In the genomic region with DNA sequence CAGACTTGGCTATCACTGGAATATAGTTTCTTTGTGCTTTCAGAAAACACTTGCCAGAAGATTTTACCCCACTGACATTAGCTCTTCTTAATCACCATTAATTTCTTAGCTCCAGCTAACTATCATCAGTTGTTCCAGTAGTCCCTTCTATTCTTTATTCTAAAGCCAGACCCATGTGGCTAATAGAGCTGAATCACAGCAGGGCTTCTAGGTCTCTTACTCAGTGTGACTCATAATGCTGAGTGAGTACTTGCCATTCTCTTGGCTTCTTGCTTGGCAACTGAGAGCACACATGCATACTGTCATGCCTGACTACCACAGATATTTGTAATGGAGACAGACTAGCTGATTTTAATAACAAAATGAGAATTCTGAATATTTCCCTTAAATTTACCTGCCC, we compare ENCODE assay signal across 23 mouse cellular contexts.
DNase-seq lines count a peak whose midpoint lies in the region; TF ChIP-seq lines count a peak whose summit lies in the region.
"Had no signal": no experiment of that assay in that cellular context is flagged by ENCODE, and none has a peak within 500 bp of the region (broad histone marks: within the 10 kb centered on the region; RNA-seq: fewer than 3 reads in every experiment).

No protein-coding gene starts in this region.

- TF ChIP-seq CTCF in cerebellum, adult 2 months (IDR thresholded peaks at IDR 0.05; ENCODE audit: borderline replicate concordance, insufficient read depth, low read depth, low read length), result no peak
- no peak for TF ChIP-seq CTCF in C2C12 (IDR thresholded peaks at IDR 0.05; ENCODE audit: control insufficient read depth, insufficient read depth, insufficient read length)

- H3K4me3 ChIP-seq in cerebellum, adult 2 months (replicated peaks; ENCODE audit: insufficient read depth, low read depth, low read length), result no peak overlapping the region
- no peak overlapping the region for H3K4me3 ChIP-seq in C2C12 (ENCODE audit: insufficient read depth, poor library complexity, severe bottlenecking)
- H3K4me3 ChIP-seq: embryonic facial prominence, embryonic 13.5 days; embryonic facial prominence, embryonic 15.5 days; erythroblast, embryonic 14.5 days; forebrain, embryonic 10.5 days; forebrain, embryonic 13.5 days; forebrain, embryonic 15.5 days had no signal

- no peaks in the 10 kb centered on the region for H3K27me3 ChIP-seq in cerebellum, adult 2 months (ENCODE audit: control insufficient read depth, insufficient read depth, low read length)
- no peaks in the 10 kb centered on the region for H3K27me3 ChIP-seq in C2C12 (ENCODE audit: control insufficient read depth, insufficient read depth, insufficient read length)
- H3K27me3 ChIP-seq: embryonic facial prominence, embryonic 13.5 days; embryonic facial prominence, embryonic 15.5 days; forebrain, embryonic 13.5 days; forebrain, embryonic 15.5 days; Patski had no signal

- H3K79me2 ChIP-seq in C2C12 (ENCODE audit: control insufficient read depth, insufficient read depth), result no peaks in the 10 kb centered on the region

- no peaks in the 10 kb centered on the region for H3K79me3 ChIP-seq in C2C12 (ENCODE audit: low read depth)

- no peak overlapping the region for H3K27ac ChIP-seq in cerebellum, adult 2 months (ENCODE audit: insufficient read depth, low read length)
- H3K27ac ChIP-seq: embryonic facial prominence, embryonic 13.5 days; embryonic facial prominence, embryonic 15.5 days; forebrain, embryonic 10.5 days; forebrain, embryonic 13.5 days; forebrain, embryonic 15.5 days had no signal

- H3K36me3 ChIP-seq in C2C12 (ENCODE audit: control insufficient read depth, insufficient read depth), result no peaks in the 10 kb centered on the region
- H3K36me3 ChIP-seq: embryonic facial prominence, embryonic 13.5 days; embryonic facial prominence, embryonic 15.5 days; forebrain, embryonic 10.5 days; forebrain, embryonic 15.5 days had no signal

- peak; percentile 1 to 2 for DNase-seq in cerebellum, postnatal 10 days
- DNase-seq in cerebellum, adult 2 months, result no peak
- DNase-seq in brain, adult 2 months (ENCODE audit: low read depth, low spot score), result peak; percentile 7
- no peak for DNase-seq in thymus, postnatal 4 days
- DNase-seq in frontal cortex, postnatal 36 days (ENCODE audit: low spot score in 2 of 2), result no peak
- DNase-seq: adrenal gland, adult 8-10 months; adrenal gland, postnatal 14 days; adrenal gland, postnatal 36 days; B cell, adult 2 months; cerebellum, adult 11 months; cerebellum, adult 18-20 months; cerebellum, adult 9-10 months; cerebellum, postnatal 36 days; embryo, embryonic 11 days; forebrain, postnatal 0 days had no signal

- no peaks in the 10 kb centered on the region for H3K4me1 ChIP-seq in cerebellum, adult 2 months (ENCODE audit: control insufficient read depth, insufficient read depth, low read length)
- H3K4me1 ChIP-seq: embryonic facial prominence, embryonic 13.5 days; embryonic facial prominence, embryonic 15.5 days; forebrain, embryonic 10.5 days; forebrain, embryonic 13.5 days; forebrain, embryonic 15.5 days had no signal

- no peak overlapping the region for H3ac ChIP-seq in C2C12 (ENCODE audit: control insufficient read depth, insufficient read length, low read depth)

- no peak for TF ChIP-seq POLR2A in cerebellum, adult 2 months (IDR thresholded peaks at IDR 0.05; ENCODE audit: borderline replicate concordance, insufficient read depth, low read length)

TF ChIP-seq in C2C12, 6 proteins besides CTCF, POLR2A, EP300 and RAD21:
- TF ChIP-seq MAX (IDR thresholded peaks at IDR 0.05) (peak; percentile 32), USF1 (IDR thresholded peaks at IDR 0.05; ENCODE audit: low read depth) (no peak), MYOG (IDR thresholded peaks at IDR 0.05; ENCODE audit: control insufficient read depth, extremely low read depth, insufficient read length) (no peak), FOSL1 (IDR thresholded peaks at IDR 0.05; ENCODE audit: insufficient read depth, low read length, poor library complexity, severe bottlenecking) (peak; percentile 67), MYOD1 (IDR thresholded peaks at IDR 0.05; ENCODE audit: control insufficient read depth, insufficient read length, low read depth) (no peak), CEBPB (IDR thresholded peaks at IDR 0.05; ENCODE audit: low read depth) (no peak)

Comparison
In these comparisons a context has a peak if more than half of its experiments do, and no peak if none do; other contexts are left out.
1. DNase-seq: peak in cerebellum, postnatal 10 days (2 of 2) and brain, adult 2 months (single experiment); none in cerebellum, adult 2 months (0 of 2), thymus, postnatal 4 days (single experiment) and frontal cortex, postnatal 36 days (0 of 2).